Mouse (Mus musculus): ENCODE data around the gene Ets2.

GRCm38 (mm10) chr16:95734785-95735184, 32.9 kb downstream of the Ets2 start:
- no peak for TF ChIP-seq CTCF (IDR thresholded peaks at IDR 0.05)
- no peak for TF ChIP-seq POLR2A (IDR thresholded peaks at IDR 0.05; ENCODE audit: insufficient read depth, low read depth, low read length)
